Mouse (Mus musculus) heart, postnatal 0 days (tissue): ENCODE results near the gene Pgm5. TPM values are rescaled to one million over a fixed set of nuclear protein-coding genes. Genes with fewer than 3 reads are reported as not detected.

Experiments
- ATAC-seq: fragments of 200-750 bp; cut with Nextera tagmentation; 2 replicates; pipeline ENCODE4 v1.8.0; 2017; ENCODE audit warnings: low read depth, moderate number of reproducible peaks, moderate library complexity; ENCODE audit not compliant: insufficient read depth
- DNase-seq: peaks from one replicate; pipeline ENCODE4 v3.0.0-alpha.2; 2016; ENCODE audit warnings: low spot score
- H3K27ac ChIP-seq: fragments of 300-500 bp; sonication (generic); 2 replicates; pipeline ENCODE4 v1.5.1; 2014; ENCODE audit warnings: low read depth, mild to moderate bottlenecking
- H3K27me3 ChIP-seq: fragments of 300-500 bp; sonication (generic); 2 replicates; pipeline ENCODE4 v1.6.1; 2014; ENCODE audit warnings: low read length, mixed read lengths; ENCODE audit not compliant: control insufficient read depth, insufficient read depth
- H3K36me3 ChIP-seq: fragments of 300-500 bp; sonication (generic); replicated peaks from 2 replicates; pipeline ENCODE4 v1.6.1; 2014; ENCODE audit warnings: low read length, mixed read lengths; ENCODE audit not compliant: control insufficient read depth, insufficient read depth
- H3K4me1 ChIP-seq: fragments of 300-500 bp; sonication (generic); 2 replicates; pipeline ENCODE4 v1.6.1; 2014; ENCODE audit warnings: antibody characterized with exemption; ENCODE audit not compliant: control insufficient read depth, insufficient read depth
- H3K4me2 ChIP-seq: fragments of 300-500 bp; sonication (generic); 2 replicates; pipeline ENCODE4 v1.6.1; 2014; ENCODE audit warnings: low read depth, mild to moderate bottlenecking, low read length, moderate library complexity
- H3K4me3 ChIP-seq: fragments of 300-500 bp; sonication (generic); 2 replicates; pipeline ENCODE4 v1.5.1; 2014; ENCODE audit warnings: low read depth, low read length
- H3K9ac ChIP-seq: fragments of 300-500 bp; sonication (generic); replicated peaks from 2 replicates; pipeline ENCODE4 v1.6.1; 2014; ENCODE audit warnings: low read depth, low read length, mixed read lengths
- H3K9me3 ChIP-seq: fragments of 300-500 bp; sonication (generic); replicated peaks from 2 replicates; pipeline ENCODE4 v1.6.1; 2016; ENCODE audit warnings: low read length; ENCODE audit not compliant: control insufficient read depth
- CTCF ChIP-seq: IDR thresholded peaks from 2 replicates; pipeline ENCODE4 v1.5.1; 2016; ENCODE audit warnings: antibody characterized with exemption, control low read depth, low read depth
- EP300 ChIP-seq: IDR thresholded peaks from 2 replicates; pipeline ENCODE4 v1.6.1; 2016; ENCODE audit warnings: antibody characterized with exemption, low read depth
- WGBS: fragments of 180-500 bp; shearing (Covaris S2); extraction: QIAGEN DNeasy Blood & Tissue Kit; methylation state at CpG from one replicate; pipeline ENCODE4 v1.1.7; 2014; 5-methylcytosine and 5-hydroxymethylcytosine counted together
- polyA plus RNA-seq: library from polyadenylated mRNA; unstranded; fragments of >200 nt; fragmentation: Nextera tagmentation; extraction: Ambion mirVana; gene quantifications from 2 replicates; pipeline ENCODE4 v1.2.1, GENCODE M21; 2015
- total RNA-seq: library from RNA; depleted of rRNA; stranded (reverse); fragments of >200 nt; gene quantifications from 2 replicates; pipeline ENCODE4 v1.2.3, GENCODE M21; 2014; ENCODE audit warnings: low replicate concordance

Gene Pgm5
- total and polyA plus RNA-seq, 2 experiments from 2014 or later, result 4.9 to 163 TPM

GRCm38 (mm10) chr19:24762473-24763149 is 99.0 kb downstream of the Pgm5 start:
- H3K9me3 ChIP-seq, result no peaks in the 10 kb centered on the region
- peak; percentile 63 for ATAC-seq
- H3K27me3 ChIP-seq, result no peaks in the 10 kb centered on the region
- H3K27ac ChIP-seq, result peak overlapping the region; percentile 36
- no peak overlapping the region for H3K4me2 ChIP-seq
- TF ChIP-seq EP300, result no peak
- no peak for TF ChIP-seq CTCF
- DNase-seq, result peak; percentile 47
- H3K4me3 ChIP-seq, result no peak overlapping the region
- WGBS, result 50% methylated on average over 12 of the region's 12 CpGs
- no peaks in the 10 kb centered on the region for H3K36me3 ChIP-seq
- H3K9ac ChIP-seq, result no peak overlapping the region
- peaks cover 14% of the 10 kb centered on the region for H3K4me1 ChIP-seq

GRCm38 (mm10) chr19:24756627-24757026 is 105.0 kb downstream of the Pgm5 start:
- no peak overlapping the region for H3K27ac ChIP-seq
- ATAC-seq, result no peak
- H3K4me3 ChIP-seq, result no peak overlapping the region
- WGBS, result 10% methylated on average over 4 of the region's 4 CpGs
- no peak for TF ChIP-seq EP300
- TF ChIP-seq CTCF, result no peak
- no peak for DNase-seq
- H3K27me3 ChIP-seq, result no peaks in the 10 kb centered on the region
- no peak overlapping the region for H3K9ac ChIP-seq
- H3K4me2 ChIP-seq, result no peak overlapping the region
- no peaks in the 10 kb centered on the region for H3K36me3 ChIP-seq
- H3K9me3 ChIP-seq, result no peaks in the 10 kb centered on the region
- H3K4me1 ChIP-seq, result peaks cover 43% of the 10 kb centered on the region

- no peaks in the 10 kb centered on the region for H3K9me3 ChIP-seq
- no peaks in the 10 kb centered on the region for H3K36me3 ChIP-seq
- DNase-seq (no peak), ATAC-seq (no peak)
- TF ChIP-seq CTCF (no peak), EP300 (no peak)
- WGBS, result 58% methylated on average over 3 of the region's 3 CpGs
- peaks cover 43% of the 10 kb centered on the region for H3K4me1 ChIP-seq
- no peak overlapping the region for H3K4me3 ChIP-seq
- no peaks in the 10 kb centered on the region for H3K27me3 ChIP-seq
- H3K4me2 ChIP-seq, result no peak overlapping the region
- no peak overlapping the region for H3K9ac ChIP-seq
- no peak overlapping the region for H3K27ac ChIP-seq
Observed at GRCm38 (mm10) chr19:24754440-24754785, 107.2 kb downstream of the Pgm5 start.

DNA sequence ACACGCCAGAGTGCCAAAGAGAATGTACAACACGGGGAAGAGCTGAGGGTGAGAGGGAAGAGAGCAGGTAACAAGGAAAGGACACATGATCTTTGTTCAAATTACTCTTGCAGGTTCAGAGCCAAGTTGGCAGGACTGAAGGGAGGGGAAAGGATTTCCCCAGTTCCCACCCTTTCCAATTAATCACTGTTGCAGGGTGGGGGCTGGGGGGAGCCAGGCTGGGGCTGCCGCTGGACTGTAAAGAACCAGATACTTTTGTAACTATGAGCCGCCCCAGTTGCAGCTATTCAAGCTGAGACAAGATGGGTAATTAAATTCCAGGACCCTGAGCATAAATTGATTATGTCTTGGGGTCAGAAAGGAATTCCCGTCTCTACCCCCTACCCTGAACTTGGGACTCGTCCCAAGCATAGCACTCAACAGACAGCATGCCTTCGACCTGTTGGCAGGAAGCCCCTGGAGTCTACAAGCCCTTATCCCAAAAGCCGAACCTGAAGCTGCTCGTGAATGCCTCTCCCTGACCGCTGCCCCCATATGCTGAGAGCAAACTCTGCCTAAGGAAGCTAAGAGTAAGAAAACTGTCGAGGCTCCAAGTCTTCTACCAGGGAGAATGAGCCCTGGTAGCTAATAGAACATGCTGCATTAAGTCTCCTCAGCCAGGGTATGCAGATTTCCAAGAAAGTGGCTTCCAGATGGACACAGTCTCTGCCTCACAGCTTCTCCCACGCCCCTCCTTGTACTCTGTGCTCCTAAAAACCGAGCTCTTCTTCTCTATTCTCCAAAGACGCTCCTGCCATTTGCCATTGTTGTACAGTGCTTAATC is 107.8 kb downstream of the Pgm5 start:
- WGBS, result 39% methylated on average over 14 of the region's 14 CpGs
- 0 out of 2 replicates have a peak overlapping the region, but pooled peaks have one; percentile 3 for H3K27ac ChIP-seq
- ATAC-seq, result 0 out of 2 replicates have a peak, but pooled peaks have one; percentile 49
- no peaks in the 10 kb centered on the region for H3K36me3 ChIP-seq
- no peak overlapping the region for H3K4me3 ChIP-seq
- no peaks in the 10 kb centered on the region for H3K27me3 ChIP-seq
- DNase-seq, result no peak
- no peak overlapping the region for H3K4me2 ChIP-seq
- TF ChIP-seq EP300 (no peak; the same call in 1 of the 2 replicates), CTCF (no peak)
- peaks cover 43% of the 10 kb centered on the region for H3K4me1 ChIP-seq
- H3K9ac ChIP-seq, result no peak overlapping the region
- H3K9me3 ChIP-seq, result no peaks in the 10 kb centered on the region

DNA sequence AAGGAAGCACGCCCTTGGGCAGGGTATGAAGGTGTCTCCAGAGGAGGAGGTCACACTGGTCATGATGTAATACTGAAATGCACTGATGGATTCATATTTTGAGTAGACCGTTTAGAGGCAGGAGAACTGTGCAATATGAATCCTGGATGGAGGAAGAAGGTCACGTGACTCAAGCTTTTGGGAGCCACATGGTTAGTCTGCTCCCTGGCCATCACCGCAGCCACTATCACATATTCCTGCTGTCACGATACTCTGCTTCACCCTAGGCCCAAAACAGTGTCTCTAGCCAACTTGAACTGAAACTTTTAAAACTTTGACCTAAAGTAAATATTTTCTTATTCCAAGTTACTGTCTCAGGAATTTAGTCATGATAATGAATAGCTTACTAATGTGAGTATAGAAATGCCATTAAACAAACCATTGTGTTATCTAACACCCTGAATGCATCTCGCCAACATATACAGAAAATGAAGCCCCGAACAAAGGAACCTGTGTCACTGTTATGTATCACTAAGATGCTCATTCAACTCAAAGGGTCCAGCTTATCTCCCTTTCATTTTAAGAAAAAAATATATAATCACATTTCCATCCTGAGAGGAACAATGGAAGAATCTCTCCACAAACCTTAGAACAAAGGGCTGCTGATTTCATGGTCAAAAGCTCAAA is 108.6 kb downstream of the Pgm5 start:
- H3K27ac ChIP-seq, result 0 out of 2 replicates have a peak overlapping the region, but pooled peaks have one; percentile 3

More for the DNA sequence above, 108.6 kb downstream of the Pgm5 start:
- Histone ChIP-seq H3K4me2 (no peak overlapping the region), H3K9ac (no peak overlapping the region), H3K4me1 (peaks cover 43% of the 10 kb centered on the region), H3K27me3 (no peaks in the 10 kb centered on the region), H3K36me3 (no peaks in the 10 kb centered on the region), H3K9me3 (no peaks in the 10 kb centered on the region), H3K4me3 (no peak overlapping the region)
- no peak for TF ChIP-seq CTCF
- TF ChIP-seq EP300, result no peak
- WGBS, result 68% methylated on average over 7 of the region's 7 CpGs
- ATAC-seq, result 0 out of 2 replicates have a peak, but pooled peaks have one; percentile 27
- peak; percentile 23 for DNase-seq
